Mouse (Mus musculus): ENCODE results near the gene Ngrn.

Gene Ngrn

GRCm38 (mm10) chr7:80307766-80308165 is 46.8 kb downstream of the Ngrn start:
- DNase-seq (ENCODE audit: low read depth, low spot score) = no peak

GRCm38 (mm10) chr7:80310771-80311170 is 49.8 kb downstream of the Ngrn start:
- DNase-seq (ENCODE audit: low read depth, low spot score) = no peak
